Mouse (Mus musculus): ENCODE data around the gene S100a9. TPM values are rescaled to one million over a fixed set of nuclear protein-coding genes. Genes with fewer than 3 reads are reported as not detected.

S100a9 gene
- polyA plus RNA-seq, 1 experiment: 1.4 TPM

DNA sequence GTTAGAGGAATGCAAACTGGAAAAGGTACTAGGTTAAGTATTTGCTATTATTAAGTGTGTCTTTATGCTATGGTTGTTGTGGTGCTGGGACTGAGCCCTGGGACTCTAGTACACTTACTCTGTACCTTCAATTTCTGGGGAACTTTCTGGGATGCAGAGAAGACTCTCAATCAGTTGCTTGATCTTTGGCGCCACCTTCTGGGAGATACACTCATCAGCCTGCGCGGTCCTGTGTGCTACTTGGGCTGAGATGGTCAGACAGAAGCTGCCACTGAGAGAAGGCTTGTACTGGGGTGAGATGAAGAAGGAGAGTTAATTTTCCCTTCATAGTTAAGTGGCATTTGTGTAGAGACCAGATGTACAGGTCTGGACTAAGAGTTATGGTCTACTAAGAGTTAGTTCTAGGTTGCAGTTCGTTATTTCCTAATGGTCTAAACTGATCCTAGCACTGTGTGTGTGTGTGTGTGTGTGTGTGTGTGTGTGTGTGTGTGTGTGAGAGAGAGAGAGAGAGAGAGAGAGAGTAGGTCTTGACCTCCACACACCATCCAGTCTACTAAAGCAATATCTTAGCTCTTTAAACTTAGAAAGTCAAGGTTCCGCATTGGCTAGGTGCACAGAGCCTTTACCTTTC, 42.5 kb downstream of the S100a9 start:
- 36% methylated on average over 5 of the region's 5 CpGs for WGBS

DNA sequence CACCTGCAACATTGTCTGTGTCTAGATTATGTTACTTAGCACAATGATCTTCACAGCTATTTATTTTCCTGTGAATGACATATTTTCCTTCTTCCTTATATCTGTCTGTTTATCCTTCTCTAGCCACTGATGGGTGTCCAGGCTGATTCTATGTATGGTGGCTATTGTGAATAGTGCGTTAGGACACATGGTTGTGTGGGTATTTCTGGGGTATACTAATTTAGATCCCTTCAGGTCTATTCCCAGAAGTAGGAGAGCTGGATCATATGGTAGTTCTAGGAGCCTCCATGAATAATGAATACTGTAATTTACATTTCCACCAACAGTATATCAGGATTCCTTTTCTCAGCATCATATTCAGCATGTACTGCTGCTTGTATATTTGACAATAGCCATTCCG, 45.7 kb downstream of the S100a9 start:
- H3K4me3 ChIP-seq (ENCODE audit: insufficient read depth, low read depth, low read length): no peak overlapping the region
- 97% methylated on average over 2 of the region's 2 CpGs for WGBS
- H3K27me3 ChIP-seq (replicated peaks; ENCODE audit: control insufficient read depth, insufficient read depth, low read length): no peaks in the 10 kb centered on the region
- no peak overlapping the region for H3K27ac ChIP-seq (ENCODE audit: insufficient read depth, low read depth, low read length)
- H3K36me3 ChIP-seq (ENCODE audit: control insufficient read depth, insufficient read depth, low read length): no peaks in the 10 kb centered on the region
- H3K4me1 ChIP-seq (ENCODE audit: control insufficient read depth, insufficient read depth, low read length): no peaks in the 10 kb centered on the region
- TF ChIP-seq CTCF (conservative IDR thresholded peaks at IDR 0.05; ENCODE audit: insufficient read depth, insufficient read length, low read depth, low read length) (no peak), POLR2A (IDR thresholded peaks at IDR 0.05; ENCODE audit: low read depth, low read length) (no peak)
- DNase-seq: no peak

More for the DNA sequence above, 42.5 kb downstream of the S100a9 start:
- no peak overlapping the region for H3K27ac ChIP-seq (ENCODE audit: insufficient read depth, low read depth, low read length)
- no peaks in the 10 kb centered on the region for H3K36me3 ChIP-seq (ENCODE audit: control insufficient read depth, insufficient read depth, low read length)
- no peak overlapping the region for H3K4me3 ChIP-seq (ENCODE audit: insufficient read depth, low read depth, low read length)
- no peaks in the 10 kb centered on the region for H3K4me1 ChIP-seq (ENCODE audit: control insufficient read depth, insufficient read depth, low read length)
- TF ChIP-seq POLR2A (IDR thresholded peaks at IDR 0.05; ENCODE audit: low read depth, low read length) (no peak), CTCF (conservative IDR thresholded peaks at IDR 0.05; ENCODE audit: insufficient read depth, insufficient read length, low read depth, low read length) (peak; percentile 79)
- H3K27me3 ChIP-seq (replicated peaks; ENCODE audit: control insufficient read depth, insufficient read depth, low read length): no peaks in the 10 kb centered on the region
- DNase-seq: peak; percentile 73

DNA sequence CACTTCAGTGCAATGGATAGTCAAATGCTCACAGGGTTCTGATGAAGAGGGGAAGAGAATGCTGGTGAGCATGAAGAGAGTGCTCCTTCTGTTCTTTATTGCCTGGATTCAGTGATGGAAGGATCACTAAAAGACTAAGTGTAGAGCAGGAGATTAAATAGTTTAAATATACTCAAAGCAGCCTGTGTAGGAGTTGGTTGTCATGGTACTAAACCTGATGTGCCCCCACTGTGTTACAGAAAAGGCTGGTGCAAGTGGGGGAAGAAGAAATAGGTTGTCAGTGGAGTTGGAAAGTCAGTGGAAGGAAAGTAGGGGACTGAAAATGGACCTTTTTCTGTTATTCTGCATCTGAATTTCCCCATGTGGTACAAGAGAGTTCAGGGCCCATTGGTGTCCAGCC, 46.5 kb downstream of the S100a9 start:
- Histone ChIP-seq H3K27me3 (replicated peaks; ENCODE audit: control insufficient read depth, insufficient read depth, low read length) (no peaks in the 10 kb centered on the region), H3K27ac (ENCODE audit: insufficient read depth, low read depth, low read length) (no peak overlapping the region), H3K4me1 (ENCODE audit: control insufficient read depth, insufficient read depth, low read length) (no peaks in the 10 kb centered on the region), H3K4me3 (ENCODE audit: insufficient read depth, low read depth, low read length) (no peak overlapping the region), H3K36me3 (ENCODE audit: control insufficient read depth, insufficient read depth, low read length) (no peaks in the 10 kb centered on the region)
- TF ChIP-seq POLR2A (IDR thresholded peaks at IDR 0.05; ENCODE audit: low read depth, low read length) (no peak), CTCF (conservative IDR thresholded peaks at IDR 0.05; ENCODE audit: insufficient read depth, insufficient read length, low read depth, low read length) (no peak)
- no peak for DNase-seq

DNA sequence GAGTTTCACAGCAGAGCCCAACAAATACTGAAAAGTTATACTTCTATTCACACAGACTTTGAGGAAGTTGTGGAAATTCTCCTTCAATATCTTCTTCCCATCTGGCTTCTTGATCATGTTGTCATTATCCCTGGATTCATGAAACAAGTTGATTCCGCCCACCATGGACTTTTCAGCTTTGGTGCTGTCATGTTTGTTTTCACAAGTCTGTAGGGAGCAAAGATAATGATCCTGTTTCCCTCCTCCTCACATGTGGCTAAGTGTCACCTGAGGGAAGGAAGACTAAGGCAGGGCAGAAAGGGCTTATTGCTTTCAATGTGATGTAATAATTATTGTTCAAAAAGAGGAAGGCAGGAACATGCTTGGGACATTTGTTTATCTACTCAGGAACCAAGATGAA, 48.2 kb downstream of the S100a9 start:
- no peaks in the 10 kb centered on the region for H3K4me1 ChIP-seq (ENCODE audit: control insufficient read depth, insufficient read depth, low read length)
- no peaks in the 10 kb centered on the region for H3K27me3 ChIP-seq (replicated peaks; ENCODE audit: control insufficient read depth, insufficient read depth, low read length)
- TF ChIP-seq POLR2A (IDR thresholded peaks at IDR 0.05; ENCODE audit: low read depth, low read length): no peak
- TF ChIP-seq CTCF (conservative IDR thresholded peaks at IDR 0.05; ENCODE audit: insufficient read depth, insufficient read length, low read depth, low read length): no peak
- 85% methylated on average over 1 of the region's 1 CpGs for WGBS
- no peak overlapping the region for H3K27ac ChIP-seq (ENCODE audit: insufficient read depth, low read depth, low read length)
- H3K36me3 ChIP-seq (ENCODE audit: control insufficient read depth, insufficient read depth, low read length): no peaks in the 10 kb centered on the region
- H3K4me3 ChIP-seq (ENCODE audit: insufficient read depth, low read depth, low read length): no peak overlapping the region
- DNase-seq: no peak

DNA sequence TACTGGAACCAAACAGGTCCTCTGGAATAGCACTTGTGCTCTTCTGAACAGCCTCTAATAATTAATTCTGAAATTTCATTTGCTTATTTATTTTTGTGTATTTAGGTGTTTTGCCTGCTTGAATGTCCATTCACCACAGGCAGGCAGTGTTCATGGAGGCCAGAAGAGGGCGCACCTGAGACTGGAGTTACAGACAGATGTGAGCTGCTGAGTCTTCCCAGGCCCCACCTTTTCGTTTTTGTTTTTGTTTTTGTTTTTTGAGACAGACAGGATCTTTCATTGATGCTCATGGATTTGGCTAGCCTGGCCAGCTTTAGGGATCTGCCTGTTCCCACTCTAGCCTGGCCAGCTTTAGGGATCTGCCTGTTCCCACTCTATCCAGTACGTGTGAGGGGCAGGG, 51.3 kb downstream of the S100a9 start:
- Histone ChIP-seq H3K36me3 (ENCODE audit: control insufficient read depth, insufficient read depth, low read length) (no peaks in the 10 kb centered on the region), H3K27ac (ENCODE audit: insufficient read depth, low read depth, low read length) (no peak overlapping the region), H3K4me1 (ENCODE audit: control insufficient read depth, insufficient read depth, low read length) (no peaks in the 10 kb centered on the region), H3K27me3 (replicated peaks; ENCODE audit: control insufficient read depth, insufficient read depth, low read length) (no peaks in the 10 kb centered on the region), H3K4me3 (ENCODE audit: insufficient read depth, low read depth, low read length) (no peak overlapping the region)
- DNase-seq: peak; percentile 69
- WGBS: 48% methylated on average over 3 of the region's 3 CpGs
- TF ChIP-seq CTCF (conservative IDR thresholded peaks at IDR 0.05; ENCODE audit: insufficient read depth, insufficient read length, low read depth, low read length) (peak; percentile 74), POLR2A (IDR thresholded peaks at IDR 0.05; ENCODE audit: low read depth, low read length) (no peak)

Other genes starting within 250 kb of the S100a9 start
- gene Npr1, start 229.9 kb downstream of the S100a9 start, polyA plus RNA-seq (2012; rRNA removed): 51.4 and 55.4 TPM in 2 replicates
- 19.4 and 22.8 TPM in 2 replicates for gene Ilf2, start 219.6 kb downstream of the S100a9 start, polyA plus RNA-seq (2012; rRNA removed)
- 20.7 and 25.3 TPM in 2 replicates for gene Snapin, start 204.7 kb downstream of the S100a9 start, polyA plus RNA-seq (2012; rRNA removed)
- gene Chtop, start 186.2 kb downstream of the S100a9 start, polyA plus RNA-seq (2012; rRNA removed): 26.6 and 36.6 TPM in 2 replicates
- 625 and 771 TPM in 2 replicates for gene S100a1, start 181.3 kb downstream of the S100a9 start, polyA plus RNA-seq (2012; rRNA removed)
- 64.7 and 65.4 TPM in 2 replicates for gene S100a13, start 181.3 kb downstream of the S100a9 start, polyA plus RNA-seq (2012; rRNA removed)
- 0.45 and 0.61 TPM in 2 replicates for gene S100a14, start 168.9 kb downstream of the S100a9 start, polyA plus RNA-seq (2012; rRNA removed)
- 124 and 140 TPM in 2 replicates for gene S100a16, start 158.5 kb downstream of the S100a9 start, polyA plus RNA-seq (2012; rRNA removed)
- gene S100a3, start 135.1 kb downstream of the S100a9 start, polyA plus RNA-seq (2012; rRNA removed): 0.23 and 0.34 TPM in 2 replicates
- not detected in 2 replicates for gene S100a2, start 105.5 kb downstream of the S100a9 start, polyA plus RNA-seq (2012; rRNA removed)
- not detected in 2 replicates for gene Gm42674, start 93.8 kb downstream of the S100a9 start, polyA plus RNA-seq (2012; rRNA removed)
- 10.3 and 16.9 TPM in 2 replicates for gene S100a4, start 92.0 kb downstream of the S100a9 start, polyA plus RNA-seq (2012; rRNA removed)
- gene S100a5, start 87.2 kb downstream of the S100a9 start, polyA plus RNA-seq (2012; rRNA removed): not detected in 2 replicates
- 95.8 and 129 TPM in 2 replicates for gene S100a6, start 82.8 kb downstream of the S100a9 start, polyA plus RNA-seq (2012; rRNA removed)
- gene S100a7a, start 41.7 kb downstream of the S100a9 start, polyA plus RNA-seq (2012; rRNA removed): 0.11 and 0.27 TPM in 2 replicates
- gene S100a8, start 26.7 kb downstream of the S100a9 start, polyA plus RNA-seq (2012; rRNA removed): 0.26 and 1.2 TPM in 2 replicates
- gene Pglyrp4, start 31.2 kb upstream of the S100a9 start, polyA plus RNA-seq (2012; rRNA removed): not detected in 2 replicates
- gene Gm5849, start 82.2 kb upstream of the S100a9 start, polyA plus RNA-seq (2012; rRNA removed): not detected in 2 replicates

Measured in kidney, adult 2 months (tissue).